Mouse (Mus musculus): ENCODE measurements around the gene Tnr. TPM values are rescaled to one million over a fixed set of nuclear protein-coding genes. Genes with fewer than 3 reads are reported as not detected.

The Tnr gene
- total RNA-seq (2012; rRNA removed) = not detected in 2 replicates
- under 1 TPM in 1 of 2 experiments, not detected in 1; 0.01 TPM for polyA plus RNA-seq (2012; ENCODE audit: insufficient read depth in 1 of 2, insufficient read length in 2 of 2, low read depth in 1 of 2, low replicate concordance in 2 of 2, missing spikeins in 1 of 2)

DNA sequence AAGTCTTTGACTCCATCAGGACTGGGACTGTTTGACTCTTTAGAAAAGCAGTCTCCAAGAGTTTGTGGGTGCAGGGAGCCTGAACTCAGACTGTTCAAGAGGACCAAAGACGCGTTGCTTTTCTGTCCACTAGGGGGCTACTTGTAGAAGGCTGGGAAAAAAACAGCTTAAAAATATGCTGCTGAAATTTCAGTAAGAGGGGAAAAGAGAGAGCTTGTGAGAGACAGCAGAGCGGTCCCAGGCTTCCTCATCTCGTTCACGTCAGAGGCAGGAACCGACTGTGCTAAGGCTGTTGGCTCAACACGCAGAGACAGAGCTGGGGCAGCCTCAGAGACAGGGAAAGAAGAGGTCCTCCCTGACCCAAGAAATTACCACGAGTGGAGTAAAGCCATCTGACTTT lies at the start of gene Tnr:
TSS of gene Tnr (plus strand) at position 192 of the 400 bp plus-strand sequence.
- DNase-seq (ENCODE audit: low read depth, low spot score) = peak; percentile 38
- no peaks in the 10 kb centered on the region for H3K27me3 ChIP-seq (ENCODE audit: control insufficient read depth in 1 of 2, insufficient read depth in 2 of 2, low read length in 2 of 2)
- TF ChIP-seq NRF1 (IDR thresholded peaks at IDR 0.05; ENCODE audit: insufficient read depth, low read depth, low read length, poor library complexity, severe bottlenecking) (no peak), ZC3H11A (IDR thresholded peaks at IDR 0.05; ENCODE audit: low read depth, low read length) (no peak), MEF2A (IDR thresholded peaks at IDR 0.05; ENCODE audit: extremely low read depth, insufficient replicate concordance, low read depth, low read length, poor library complexity, severe bottlenecking) (no peak), E2F4 (IDR thresholded peaks at IDR 0.05; ENCODE audit: borderline replicate concordance, low read depth, low read length) (no peak), EP300 (IDR thresholded peaks at IDR 0.05; ENCODE audit: low read depth in 1 of 2, low read length in 2 of 2) (no peak), RCOR1 (IDR thresholded peaks at IDR 0.05; ENCODE audit: low read depth, low read length) (no peak), SMC3 (IDR thresholded peaks at IDR 0.05; ENCODE audit: low read depth, low read length) (peak; percentile 42), CTCF (IDR thresholded peaks at IDR 0.05 in 2 of 3, conservative IDR thresholded peaks at IDR 0.05 in 1 of 3; ENCODE audit: control insufficient read depth in 1 of 3, insufficient read depth in 1 of 3, low read depth in 2 of 3, low read length in 3 of 3, poor library complexity in 1 of 3, severe bottlenecking in 1 of 3) (peak; percentile 23 to 50 (median 31); a peak in 5 of 6 replicates), MAX (IDR thresholded peaks at IDR 0.05; ENCODE audit: low read length) (no peak), GATA1 (IDR thresholded peaks at IDR 0.05; ENCODE audit: low read depth, low read length) (no peak)

DNA sequence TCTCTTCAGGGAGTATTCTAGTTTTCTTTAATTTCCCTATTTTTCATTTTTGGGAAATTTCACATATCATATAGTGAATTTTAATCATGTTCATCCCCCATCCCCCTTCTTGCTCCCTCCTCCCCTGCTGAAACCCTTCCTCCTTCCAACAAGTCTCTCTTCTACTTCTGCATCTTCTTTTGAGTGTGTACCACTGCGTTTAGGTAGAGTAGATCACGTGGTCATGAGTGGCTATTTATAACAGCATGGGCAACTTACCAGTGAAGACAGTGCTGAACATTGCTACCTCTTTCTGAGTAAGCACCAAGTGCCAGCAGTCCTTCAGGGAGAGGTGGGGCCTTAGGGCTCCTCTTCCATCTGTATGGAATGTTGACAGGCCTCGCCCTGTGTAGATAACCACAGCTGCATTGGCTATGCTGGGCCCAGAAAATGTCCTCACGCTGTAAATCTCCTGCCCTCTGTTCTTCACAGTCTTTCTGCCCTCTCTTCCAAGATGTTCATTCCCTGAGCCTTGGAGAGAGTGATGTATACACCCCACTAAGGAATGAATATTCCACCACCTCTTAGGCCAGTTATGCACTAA lies 33.6 kb upstream of the Tnr start:
- no peak for TF ChIP-seq USF2 (IDR thresholded peaks at IDR 0.05; ENCODE audit: borderline replicate concordance in 1 of 2, insufficient read depth in 1 of 2, low read depth in 1 of 2, low read length in 2 of 2)
- TF ChIP-seq MYC (IDR thresholded peaks at IDR 0.05; ENCODE audit: low read depth, low read length) = no peak
- Histone ChIP-seq H3K9me3 (replicated peaks; ENCODE audit: insufficient read depth, low read length) (no peaks in the 10 kb centered on the region), H3K9ac (ENCODE audit: control insufficient read depth, low read depth, low read length, poor library complexity, severe bottlenecking) (no peak overlapping the region), H3K27me3 (ENCODE audit: control insufficient read depth in 1 of 2, insufficient read depth in 2 of 2, low read length in 2 of 2) (no peaks in the 10 kb centered on the region), H3K79me2 (ENCODE audit: control insufficient read depth, insufficient read depth, low read length, poor library complexity) (no peaks in the 10 kb centered on the region), H3K36me3 (ENCODE audit: control insufficient read depth in 1 of 2, insufficient read depth in 2 of 2, low read length in 2 of 2) (no peaks in the 10 kb centered on the region), H3K4me3 (ENCODE audit: control insufficient read depth in 1 of 2, insufficient read depth in 1 of 2, low read depth in 2 of 2, low read length in 2 of 2) (no peak overlapping the region), H3K27ac (ENCODE audit: control insufficient read depth, low read depth, low read length) (no peak overlapping the region), H3K4me1 (ENCODE audit: control insufficient read depth in 1 of 2, insufficient read depth in 2 of 2, low read length in 2 of 2) (no peaks in the 10 kb centered on the region)
- no peak for DNase-seq (ENCODE audit: low read depth, low spot score)

More for the DNA sequence above, at the start of gene Tnr:
- no peaks in the 10 kb centered on the region for H3K4me1 ChIP-seq (ENCODE audit: control insufficient read depth in 1 of 2, insufficient read depth in 2 of 2, low read length in 2 of 2)
- no peaks in the 10 kb centered on the region for H3K79me2 ChIP-seq (ENCODE audit: control insufficient read depth, insufficient read depth, low read length, poor library complexity)
- no peak within 1 kb of the TSS for H3K9ac ChIP-seq (ENCODE audit: control insufficient read depth, low read depth, low read length, poor library complexity, severe bottlenecking)
- no peaks in the 10 kb centered on the region for H3K36me3 ChIP-seq (ENCODE audit: control insufficient read depth in 1 of 2, insufficient read depth in 2 of 2, low read length in 2 of 2)
- H3K27ac ChIP-seq (ENCODE audit: control insufficient read depth, low read depth, low read length) = no peak within 1 kb of the TSS
- no peak within 1 kb of the TSS for H3K4me3 ChIP-seq (ENCODE audit: control insufficient read depth in 1 of 2, insufficient read depth in 1 of 2, low read depth in 2 of 2, low read length in 2 of 2)
- H3K9me3 ChIP-seq (replicated peaks; ENCODE audit: insufficient read depth, low read length) = no peaks in the 10 kb centered on the region

DNA sequence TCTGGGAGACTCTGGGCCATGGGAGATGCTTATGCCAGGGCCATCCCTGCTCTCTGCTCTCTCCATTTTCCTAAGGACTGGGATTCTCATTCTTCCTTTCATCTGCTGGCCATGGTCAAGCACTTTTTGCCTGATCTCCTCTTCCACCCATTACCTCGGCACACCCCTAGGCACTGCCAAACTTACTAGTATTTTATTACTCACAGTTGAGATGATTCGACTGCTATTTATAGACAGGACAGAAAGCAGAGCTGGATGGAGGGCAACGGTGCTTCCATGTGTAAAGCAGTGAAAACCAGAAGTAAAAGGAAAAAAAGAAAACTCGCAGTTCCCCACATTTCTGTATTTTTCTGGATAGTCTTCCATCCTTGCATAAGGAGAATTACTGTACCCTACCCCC lies 31.0 kb upstream of the Tnr start:
- no peak overlapping the region for H3K4me3 ChIP-seq (ENCODE audit: control insufficient read depth in 1 of 2, insufficient read depth in 1 of 2, low read depth in 2 of 2, low read length in 2 of 2)
- H3K27ac ChIP-seq (ENCODE audit: control insufficient read depth, low read depth, low read length) = no peak overlapping the region
- H3K4me1 ChIP-seq (ENCODE audit: control insufficient read depth in 1 of 2, insufficient read depth in 2 of 2, low read length in 2 of 2) = no peaks in the 10 kb centered on the region
- no peaks in the 10 kb centered on the region for H3K36me3 ChIP-seq (ENCODE audit: control insufficient read depth in 1 of 2, insufficient read depth in 2 of 2, low read length in 2 of 2)
- H3K9ac ChIP-seq (ENCODE audit: control insufficient read depth, low read depth, low read length, poor library complexity, severe bottlenecking) = no peak overlapping the region
- no peak for TF ChIP-seq CHD2 (IDR thresholded peaks at IDR 0.05; ENCODE audit: low read length)
- TF ChIP-seq UBTF (IDR thresholded peaks at IDR 0.05; ENCODE audit: borderline replicate concordance, insufficient read depth, low read depth, low read length) = no peak
- TF ChIP-seq MAX (IDR thresholded peaks at IDR 0.05; ENCODE audit: low read length) = no peak
- no peak for TF ChIP-seq ELF1 (IDR thresholded peaks at IDR 0.05; ENCODE audit: low read depth, low read length)
- no peak for TF ChIP-seq ZKSCAN1 (IDR thresholded peaks at IDR 0.05; ENCODE audit: low read depth, low read length)
- no peak for TF ChIP-seq MYB (IDR thresholded peaks at IDR 0.05; ENCODE audit: low read depth, low read length)
- no peak for TF ChIP-seq ZMIZ1 (IDR thresholded peaks at IDR 0.05; ENCODE audit: low read depth, low read length)
- no peak for TF ChIP-seq GABPA (IDR thresholded peaks at IDR 0.05; ENCODE audit: low read depth, low read length)
- no peak for TF ChIP-seq NELFE (IDR thresholded peaks at IDR 0.05; ENCODE audit: low read depth, low read length)
- TF ChIP-seq TAL1 (IDR thresholded peaks at IDR 0.05; ENCODE audit: low read length) = no peak
- no peak for TF ChIP-seq CTCF (IDR thresholded peaks at IDR 0.05 in 2 of 3, conservative IDR thresholded peaks at IDR 0.05 in 1 of 3; ENCODE audit: control insufficient read depth in 1 of 3, insufficient read depth in 1 of 3, low read depth in 2 of 3, low read length in 3 of 3, poor library complexity in 1 of 3, severe bottlenecking in 1 of 3)
- no peaks in the 10 kb centered on the region for H3K9me3 ChIP-seq (replicated peaks; ENCODE audit: insufficient read depth, low read length)
- no peaks in the 10 kb centered on the region for H3K27me3 ChIP-seq (ENCODE audit: control insufficient read depth in 1 of 2, insufficient read depth in 2 of 2, low read length in 2 of 2)
- no peaks in the 10 kb centered on the region for H3K79me2 ChIP-seq (ENCODE audit: control insufficient read depth, insufficient read depth, low read length, poor library complexity)
- DNase-seq (ENCODE audit: low read depth, low spot score) = no peak
